8 mouse cellular contexts compared by ENCODE assay signal in the genomic region with DNA sequence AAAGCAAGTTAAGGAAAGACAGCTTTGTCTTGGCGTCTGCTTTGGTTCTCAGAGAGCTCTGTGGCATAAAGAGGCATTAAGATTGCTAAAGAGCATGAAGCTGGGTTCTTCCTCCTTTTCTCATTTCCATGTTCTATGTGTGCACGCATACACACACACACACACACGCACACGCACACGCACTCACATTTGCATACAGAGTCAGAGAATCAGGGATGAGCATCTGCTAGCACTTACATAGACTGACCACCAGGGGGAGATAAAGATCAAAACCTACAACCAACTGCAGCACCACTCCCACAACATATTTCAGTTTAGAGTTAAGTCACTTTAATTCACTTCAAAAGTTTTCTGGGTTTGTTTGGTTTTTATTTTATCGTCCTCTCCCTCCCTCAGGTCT. TPM values are rescaled to one million over a fixed set of nuclear protein-coding genes. Genes with fewer than 3 reads are reported as not detected.
DNase-seq lines count a peak whose midpoint lies in the region; ATAC-seq and TF ChIP-seq lines count a peak whose summit lies in the region.
"Had no signal": no experiment of that assay in that cellular context is flagged by ENCODE, and none has a peak within 500 bp of the region (broad histone marks: within the 10 kb centered on the region; RNA-seq: fewer than 3 reads in every experiment).

No protein-coding gene starts in this region.

- H3K9me3 ChIP-seq in heart, postnatal 0 days (replicated peaks; ENCODE audit: control insufficient read depth, low read length): no peaks in the 10 kb centered on the region

- WGBS in heart, postnatal 0 days: 19% methylated on average over 6 of the region's 6 CpGs

- peak; percentile 78 for TF ChIP-seq CTCF in heart, postnatal 0 days (IDR thresholded peaks at IDR 0.05; ENCODE audit: low read depth)

- no peak overlapping the region for H3K4me2 ChIP-seq in heart, postnatal 0 days (ENCODE audit: low read depth, low read length)

- no peak overlapping the region for H3K27ac ChIP-seq in heart, postnatal 0 days (ENCODE audit: low read depth)

- H3K27me3 ChIP-seq in heart, postnatal 0 days (ENCODE audit: control insufficient read depth, insufficient read depth, low read length): no peaks in the 10 kb centered on the region

- H3K4me1 ChIP-seq in heart, postnatal 0 days (ENCODE audit: control insufficient read depth, insufficient read depth): no peaks in the 10 kb centered on the region

- peak; percentile 36 for DNase-seq in urinary bladder, postnatal 14 days (ENCODE audit: low spot score)
- no peak for DNase-seq in urinary bladder, postnatal 4 days (ENCODE audit: low spot score in 2 of 2)
- DNase-seq in cerebellum, adult 9-10 months: peak; percentile 69
- DNase-seq in heart, postnatal 0 days (ENCODE audit: low spot score): peak; percentile 62
- DNase-seq in kidney, postnatal 25 days: peak; percentile 21 to 28
- DNase-seq in lung, postnatal 4 days: peak; percentile 40 to 50
- DNase-seq in right cerebral cortex, adult 2 months (ENCODE audit: low spot score in 2 of 2): peak; percentile 43 to 46

- no peak overlapping the region for H3K9ac ChIP-seq in heart, postnatal 0 days (replicated peaks; ENCODE audit: low read depth, low read length)

- no peak for TF ChIP-seq EP300 in heart, postnatal 0 days (IDR thresholded peaks at IDR 0.05; ENCODE audit: low read depth)

- ATAC-seq in heart, postnatal 0 days (ENCODE audit: insufficient read depth, low read depth): peak; percentile 55; the same call in 1 of the 2 replicates

- H3K36me3 ChIP-seq in heart, postnatal 0 days (replicated peaks; ENCODE audit: control insufficient read depth, insufficient read depth, low read length): no peaks in the 10 kb centered on the region

- no peak overlapping the region for H3K4me3 ChIP-seq in heart, postnatal 0 days (ENCODE audit: low read depth, low read length)

RNA-seq across cellular contexts. Expression of a gene that starts 3.6 kb away (rescaled TPM):
- total RNA-seq in heart, postnatal 0 days (2014; rRNA removed; ENCODE audit: low replicate concordance): not detected in 2 replicates
- not detected in 2 replicates for polyA plus RNA-seq in heart, postnatal 0 days (2015; fragmentation: Nextera tagmentation; extraction: Ambion mirVana)

RNA-seq across cellular contexts. Expression of a gene that starts 14.0 kb away (rescaled TPM):
- total RNA-seq in heart, postnatal 0 days (2014; rRNA removed; ENCODE audit: low replicate concordance): not detected in 2 replicates
- not detected in 2 replicates for polyA plus RNA-seq in heart, postnatal 0 days (2015; fragmentation: Nextera tagmentation; extraction: Ambion mirVana)

RNA-seq across cellular contexts. Expression of a gene that starts 21.8 kb away (rescaled TPM):
- total RNA-seq in heart, postnatal 0 days (2014; rRNA removed; ENCODE audit: low replicate concordance): 96.4 and 130 TPM in 2 replicates
- 134 and 147 TPM in 2 replicates for polyA plus RNA-seq in heart, postnatal 0 days (2015; fragmentation: Nextera tagmentation; extraction: Ambion mirVana)

RNA-seq across cellular contexts. Expression of a gene that starts 34.4 kb away (rescaled TPM):
- not detected in 2 replicates for total RNA-seq in heart, postnatal 0 days (2014; rRNA removed; ENCODE audit: low replicate concordance)
- polyA plus RNA-seq in heart, postnatal 0 days (2015; fragmentation: Nextera tagmentation; extraction: Ambion mirVana): not detected in 2 replicates
- polyA plus RNA-seq: large intestine, adult 2 months had no signal

RNA-seq across cellular contexts. Expression of a gene that starts 35.1 kb away (rescaled TPM):
- 0.15 and 0.19 TPM in 2 replicates for total RNA-seq in heart, postnatal 0 days (2014; rRNA removed; ENCODE audit: low replicate concordance)
- polyA plus RNA-seq in heart, postnatal 0 days (2015; fragmentation: Nextera tagmentation; extraction: Ambion mirVana): 0.23 and 0.26 TPM in 2 replicates
- polyA plus RNA-seq: large intestine, adult 2 months had no signal

Comparison
In these comparisons a context has a peak if more than half of its experiments do, and no peak if none do; other contexts are left out.
1. DNase-seq: peak in urinary bladder, postnatal 14 days (single experiment), cerebellum, adult 9-10 months (single experiment), heart, postnatal 0 days (single experiment), kidney, postnatal 25 days (2 of 2), lung, postnatal 4 days (2 of 2) and right cerebral cortex, adult 2 months (2 of 2); none in urinary bladder, postnatal 4 days (0 of 2).